Mouse (Mus musculus) T-helper 2 cell (primary cell): ENCODE data around the gene Mycbp.

Source experiments
- in situ Hi-C: fragments of 300-600 bp; cut with MboI, MseI; formaldehyde crosslinking; loops from one replicate; pipeline ENCODE4 v1.15.1; 2025; ENCODE audit warnings: high pct_unique_total_duplicates

Gene Mycbp

GRCm38 (mm10) chr4:123904333-123905125, at the start of gene Mycbp:
TSS of gene Mycbp (plus strand) at chr4:123904832.
- in situ Hi-C loops = loop anchor here (10.0 to 25.0 kb wide), 2 partner anchors 510 to 1067 kb away; partner anchors contain the start of gene Ppt1

GRCm38 (mm10) chr4:123856888-123857287, 47.7 kb upstream of the Mycbp start:
- in situ Hi-C loops = no loop called here

GRCm38 (mm10) chr4:123858090-123858489, 46.5 kb upstream of the Mycbp start:
- in situ Hi-C loops = no loop called here

- in situ Hi-C loops = no loop called here
Measured at GRCm38 (mm10) chr4:123859379-123859778, 45.3 kb upstream of the Mycbp start, which contains the start of gene 4933427I04Rik. TSS of gene 4933427I04Rik (plus strand) at chr4:123859679.

- in situ Hi-C loops = no loop called here
Measured at GRCm38 (mm10) chr4:123859803-123860202, 44.8 kb upstream of the Mycbp start.

GRCm38 (mm10) chr4:123860621-123861020, 44.0 kb upstream of the Mycbp start:
- in situ Hi-C loops = no loop called here

- in situ Hi-C loops = no loop called here
Measured at GRCm38 (mm10) chr4:123893726-123894125, 10.9 kb upstream of the Mycbp start.

GRCm38 (mm10) chr4:123894295-123894694, 10.3 kb upstream of the Mycbp start:
- in situ Hi-C loops = no loop called here

GRCm38 (mm10) chr4:123898696-123899095, 5.9 kb upstream of the Mycbp start:
- in situ Hi-C loops = no loop called here

GRCm38 (mm10) chr4:123903432-123903831, 1.2 kb upstream of the Mycbp start:
- in situ Hi-C loops = loop anchor here (10.0 to 25.0 kb wide), 2 partner anchors 509 to 1066 kb away; partner anchors contain the start of gene Ppt1

- in situ Hi-C loops = loop anchor here (10.0 to 25.0 kb wide), 2 partner anchors 510 to 1068 kb away; partner anchors contain the start of gene Ppt1
Measured at GRCm38 (mm10) chr4:123905126-123905668, 565 bp downstream of the Mycbp start.

GRCm38 (mm10) chr4:123911503-123911902, 6.9 kb downstream of the Mycbp start:
- in situ Hi-C loops = loop anchor here (25.0 kb wide), 1 partner anchor 1074 kb away; the partner anchor contains the start of gene Ppt1

GRCm38 (mm10) chr4:123912431-123912830, 7.8 kb downstream of the Mycbp start:
- in situ Hi-C loops = loop anchor here (25.0 kb wide), 1 partner anchor 1075 kb away; the partner anchor contains the start of gene Ppt1

GRCm38 (mm10) chr4:123916748-123917547, 12.3 kb downstream of the Mycbp start, which contains the start of gene Rragc:
TSS of gene Rragc (plus strand) at chr4:123917446.
- in situ Hi-C loops = loop anchor here (25.0 kb wide), 1 partner anchor 1080 kb away; the partner anchor contains the start of gene Ppt1

- in situ Hi-C loops = loop anchor here (25.0 kb wide), 1 partner anchor 1080 kb away; the partner anchor contains the start of gene Ppt1
Measured at GRCm38 (mm10) chr4:123917548-123918140, 13.0 kb downstream of the Mycbp start, which contains the start of gene 4930535I16Rik. TSS of gene 4930535I16Rik (minus strand) at chr4:123918022.

- in situ Hi-C loops = loop anchor here (25.0 kb wide), 1 partner anchor 1082 kb away; the partner anchor contains the start of gene Ppt1
Measured at GRCm38 (mm10) chr4:123918851-123919250, 14.2 kb downstream of the Mycbp start.

- in situ Hi-C loops = loop anchor here (25.0 kb wide), 1 partner anchor 1084 kb away; the partner anchor contains the start of gene Ppt1
Measured at GRCm38 (mm10) chr4:123921055-123921565, 16.5 kb downstream of the Mycbp start.

GRCm38 (mm10) chr4:123927961-123928360, 23.3 kb downstream of the Mycbp start:
- in situ Hi-C loops = loop anchor here (25.0 kb wide), 1 partner anchor 1059 kb away; the partner anchor contains the start of gene Rspo1

- in situ Hi-C loops = loop anchor here (25.0 kb wide), 1 partner anchor 1057 kb away; the partner anchor contains the start of gene Rspo1
Measured at GRCm38 (mm10) chr4:123929994-123930393, 25.4 kb downstream of the Mycbp start.

GRCm38 (mm10) chr4:123934306-123934705, 29.7 kb downstream of the Mycbp start:
- in situ Hi-C loops = loop anchor here (25.0 kb wide), 1 partner anchor 1053 kb away; the partner anchor contains the start of gene Rspo1
